Mouse (Mus musculus): ENCODE data around the gene Abcb9.

GRCm38 (mm10) chr5:124098923-124099322, 3.3 kb upstream of the Abcb9 start:
- TF ChIP-seq POLR2A (IDR thresholded peaks at IDR 0.05; ENCODE audit: insufficient read length, low read depth), result no peak
- TF ChIP-seq MAX (IDR thresholded peaks at IDR 0.05; ENCODE audit: low read depth), result no peak
- TF ChIP-seq POLR2AphosphoS2 (IDR thresholded peaks at IDR 0.05; ENCODE audit: insufficient read length, low read depth), result no peak
- no peak for TF ChIP-seq E2F4 (IDR thresholded peaks at IDR 0.05; ENCODE audit: insufficient read depth)
- no peak for TF ChIP-seq TCF3 (IDR thresholded peaks at IDR 0.05; ENCODE audit: insufficient read length, low read depth)
- no peak for TF ChIP-seq CEBPB (IDR thresholded peaks at IDR 0.05; ENCODE audit: insufficient read depth, poor library complexity, severe bottlenecking)
